ENCODE assay signal across 8 mouse cellular contexts in genomic region chr17:45766735-45767535, GRCm38 (mm10). TPM values are rescaled to one million over a fixed set of nuclear protein-coding genes. Genes with fewer than 3 reads are reported as not detected.
DNase-seq lines count a peak whose midpoint lies in the region; ATAC-seq lines count a peak whose summit lies in the region.

No protein-coding gene starts in this region.

- H3K36me3 ChIP-seq in embryonic facial prominence, embryonic 14.5 days (ENCODE audit: control insufficient read depth, insufficient read depth, low read length) = no peaks in the 10 kb centered on the region
- H3K36me3 ChIP-seq in heart, embryonic 10.5 days = no peaks in the 10 kb centered on the region
- H3K36me3 ChIP-seq in kidney, embryonic 14.5 days (ENCODE audit: control insufficient read depth, insufficient read depth, low read length) = no peaks in the 10 kb centered on the region
- H3K36me3 ChIP-seq in limb, embryonic 13.5 days = no peaks in the 10 kb centered on the region
- no peaks in the 10 kb centered on the region for H3K36me3 ChIP-seq in midbrain, embryonic 13.5 days

- no peaks in the 10 kb centered on the region for H3K27me3 ChIP-seq in embryonic facial prominence, embryonic 14.5 days (replicated peaks; ENCODE audit: control insufficient read depth, insufficient read depth, low read length)
- H3K27me3 ChIP-seq in heart, embryonic 10.5 days (ENCODE audit: insufficient read depth, poor library complexity, severe bottlenecking) = peaks cover 17% of the 10 kb centered on the region; the same call in 1 of the 2 replicates
- no peaks in the 10 kb centered on the region for H3K27me3 ChIP-seq in kidney, embryonic 14.5 days (ENCODE audit: control insufficient read depth, insufficient read depth, low read length)
- no peaks in the 10 kb centered on the region for H3K27me3 ChIP-seq in limb, embryonic 13.5 days
- peaks cover 6% of the 10 kb centered on the region; the same call in 1 of the 2 replicates for H3K27me3 ChIP-seq in midbrain, embryonic 13.5 days

- peak overlapping the region; percentile 84 for H3K27ac ChIP-seq in embryonic facial prominence, embryonic 14.5 days (replicated peaks; ENCODE audit: low read depth, low read length)
- H3K27ac ChIP-seq in heart, embryonic 10.5 days = peak overlapping the region; percentile 85
- H3K27ac ChIP-seq in kidney, embryonic 14.5 days (ENCODE audit: low read depth, low read length) = peak overlapping the region; percentile 87
- peak overlapping the region; percentile 80 for H3K27ac ChIP-seq in limb, embryonic 13.5 days
- H3K27ac ChIP-seq in midbrain, embryonic 13.5 days = peak overlapping the region; percentile 80

- peak; percentile 24 to 29 for DNase-seq in B cell, adult 2 months
- peak; percentile 88 for DNase-seq in adrenal gland, postnatal 10 days
- DNase-seq in embryonic facial prominence, embryonic 14.5 days (ENCODE audit: low spot score) = peak; percentile 98
- peak; percentile 95 for DNase-seq in heart, embryonic 10.5 days (ENCODE audit: low spot score)
- peak; percentile 42 to 59 for DNase-seq in spleen, postnatal 36 days (ENCODE audit: low spot score in 2 of 2)

- ATAC-seq in embryonic facial prominence, embryonic 14.5 days (ENCODE audit: low read depth) = peak; percentile 94
- ATAC-seq in kidney, embryonic 14.5 days (ENCODE audit: low FRiP score, low TSS enrichment) = peak; percentile 91
- peak; percentile 88 for ATAC-seq in limb, embryonic 13.5 days (ENCODE audit: low FRiP score, low read depth)
- peak; percentile 93 for ATAC-seq in midbrain, embryonic 13.5 days

- peak overlapping the region; percentile 26 for H3K4me2 ChIP-seq in embryonic facial prominence, embryonic 14.5 days (ENCODE audit: low read depth, low read length)
- peak overlapping the region; percentile 18; the same call in 1 of the 2 replicates for H3K4me2 ChIP-seq in kidney, embryonic 14.5 days (replicated peaks; ENCODE audit: low read depth, low read length)
- peak overlapping the region; percentile 46 for H3K4me2 ChIP-seq in limb, embryonic 13.5 days (replicated peaks)
- H3K4me2 ChIP-seq in midbrain, embryonic 13.5 days (replicated peaks) = peak overlapping the region; percentile 19

- H3K9me3 ChIP-seq in embryonic facial prominence, embryonic 14.5 days (ENCODE audit: control insufficient read depth, low read length) = no peaks in the 10 kb centered on the region
- no peaks in the 10 kb centered on the region for H3K9me3 ChIP-seq in heart, embryonic 10.5 days
- H3K9me3 ChIP-seq in kidney, embryonic 14.5 days (ENCODE audit: control insufficient read depth, low read length) = no peaks in the 10 kb centered on the region
- no peaks in the 10 kb centered on the region for H3K9me3 ChIP-seq in limb, embryonic 13.5 days
- no peaks in the 10 kb centered on the region for H3K9me3 ChIP-seq in midbrain, embryonic 13.5 days

- WGBS in embryonic facial prominence, embryonic 14.5 days = 8% methylated on average over 12 of the region's 12 CpGs
- 22% methylated on average over 12 of the region's 12 CpGs for WGBS in heart, embryonic 10.5 days
- WGBS in kidney, embryonic 14.5 days = 13% methylated on average over 12 of the region's 12 CpGs
- WGBS in limb, embryonic 13.5 days = 13% methylated on average over 12 of the region's 12 CpGs
- 9% methylated on average over 12 of the region's 12 CpGs for WGBS in midbrain, embryonic 13.5 days

- H3K4me3 ChIP-seq in embryonic facial prominence, embryonic 14.5 days (ENCODE audit: low read depth, low read length) = no peak overlapping the region
- peak overlapping the region; percentile 29; the same call in 1 of the 2 replicates for H3K4me3 ChIP-seq in heart, embryonic 10.5 days
- H3K4me3 ChIP-seq in kidney, embryonic 14.5 days (ENCODE audit: low read length) = no peak overlapping the region
- 0 out of 2 replicates have a peak overlapping the region, but pooled peaks have one; percentile 5 for H3K4me3 ChIP-seq in limb, embryonic 13.5 days
- no peak overlapping the region for H3K4me3 ChIP-seq in midbrain, embryonic 13.5 days (replicated peaks)

- peaks cover 23% of the 10 kb centered on the region for H3K4me1 ChIP-seq in embryonic facial prominence, embryonic 14.5 days (ENCODE audit: control insufficient read depth, insufficient read depth, low read length)
- H3K4me1 ChIP-seq in heart, embryonic 10.5 days = peaks cover 38% of the 10 kb centered on the region
- H3K4me1 ChIP-seq in kidney, embryonic 14.5 days (ENCODE audit: control insufficient read depth, insufficient read depth, low read length) = peaks cover 22% of the 10 kb centered on the region
- H3K4me1 ChIP-seq in limb, embryonic 13.5 days = peaks cover 22% of the 10 kb centered on the region
- peaks cover 33% of the 10 kb centered on the region for H3K4me1 ChIP-seq in midbrain, embryonic 13.5 days (replicated peaks)

- peak overlapping the region; percentile 28 for H3K9ac ChIP-seq in embryonic facial prominence, embryonic 14.5 days (ENCODE audit: low read depth, low read length)
- H3K9ac ChIP-seq in kidney, embryonic 14.5 days (ENCODE audit: low read depth, low read length) = no peak overlapping the region
- peak overlapping the region; percentile 46; the same call in 1 of the 2 replicates for H3K9ac ChIP-seq in limb, embryonic 13.5 days
- 0 out of 2 replicates have a peak overlapping the region, but pooled peaks have one; percentile 10 for H3K9ac ChIP-seq in midbrain, embryonic 13.5 days (replicated peaks)

RNA-seq across cellular contexts. Expression of gene 1600014C23Rik, which starts 33.3 kb away (rescaled TPM):
- total RNA-seq in adrenal gland, postnatal 10 days (2021) = not detected
- not detected in 2 replicates for polyA plus RNA-seq in embryonic facial prominence, embryonic 14.5 days (2014; fragmentation: Nextera tagmentation; extraction: Ambion mirVana)
- polyA plus RNA-seq in heart, embryonic 10.5 days (2016; fragmentation: Nextera tagmentation; extraction: Ambion mirVana) = 0.62 TPM in 1 of 2 replicates, not detected in the other
- 0.62 TPM in 1 of 2 replicates, not detected in the other for polyA plus RNA-seq in kidney, embryonic 14.5 days (2014; fragmentation: Nextera tagmentation; extraction: Ambion mirVana)
- not detected in 2 replicates for polyA plus RNA-seq in limb, embryonic 13.5 days (2015; fragmentation: Nextera tagmentation; extraction: Ambion mirVana)
- not detected in 2 replicates for polyA plus RNA-seq in midbrain, embryonic 13.5 days (2015; fragmentation: Nextera tagmentation; extraction: Ambion mirVana)

Comparison
In these comparisons a context has a peak if more than half of its experiments do, and no peak if none do; other contexts are left out.
1. DNase-seq: peak in every context shown above with its lines; median percentile 98 in embryonic facial prominence, embryonic 14.5 days; 95 in heart, embryonic 10.5 days; 88 in adrenal gland, postnatal 10 days; 50 in spleen, postnatal 36 days; 26 in B cell, adult 2 months.
2. H3K4me3 ChIP-seq: peak in heart, embryonic 10.5 days (single experiment) and limb, embryonic 13.5 days (single experiment); none in embryonic facial prominence, embryonic 14.5 days (single experiment), kidney, embryonic 14.5 days (single experiment) and midbrain, embryonic 13.5 days (single experiment).
3. Peak in every context shown above with its lines, with median percentiles within 50 percentile points of each other: ATAC-seq, H3K27ac ChIP-seq and H3K4me2 ChIP-seq.